Mouse (Mus musculus) hindbrain, embryonic 16.5 days (tissue): ENCODE results near the gene Loxl3. TPM values are rescaled to one million over a fixed set of nuclear protein-coding genes. Genes with fewer than 3 reads are reported as not detected.

Experiments used
- ATAC-seq: fragments of 200-750 bp; cut with Nextera tagmentation; 2 replicates; pipeline ENCODE4 v1.8.0; 2017; ENCODE audit warnings: moderate TSS enrichment, moderate library complexity
- H3K27ac ChIP-seq: fragments of 300-500 bp; sonication (generic); 2 replicates; pipeline ENCODE4 v1.5.1; 2014; ENCODE audit warnings: low read depth, mild to moderate bottlenecking, control low read depth, low read length, moderate library complexity
- H3K27me3 ChIP-seq: fragments of 300-500 bp; sonication (generic); replicated peaks from 2 replicates; pipeline ENCODE4 v1.6.1; 2014; ENCODE audit warnings: low read length; ENCODE audit not compliant: control insufficient read depth, insufficient read depth
- H3K36me3 ChIP-seq: fragments of 300-500 bp; sonication (generic); 2 replicates; pipeline ENCODE4 v1.6.1; 2014; ENCODE audit warnings: mild to moderate bottlenecking, low read length, moderate library complexity, mixed read lengths; ENCODE audit not compliant: control insufficient read depth, insufficient read depth
- H3K4me1 ChIP-seq: fragments of 300-500 bp; sonication (generic); 2 replicates; pipeline ENCODE4 v1.6.1; 2014; ENCODE audit warnings: low read depth, low read length; ENCODE audit not compliant: control insufficient read depth, insufficient read depth
- H3K4me2 ChIP-seq: fragments of 300-500 bp; sonication (generic); 2 replicates; pipeline ENCODE4 v1.6.1; 2014; ENCODE audit warnings: mild to moderate bottlenecking, low read length, control low read depth, moderate library complexity
- H3K4me3 ChIP-seq: fragments of 300-500 bp; sonication (generic); 2 replicates; pipeline ENCODE4 v1.5.1; 2014; ENCODE audit warnings: mild to moderate bottlenecking, low read length, control low read depth, moderate library complexity
- H3K9ac ChIP-seq: fragments of 300-500 bp; sonication (generic); 2 replicates; pipeline ENCODE4 v1.6.1; 2014; ENCODE audit warnings: low read depth, mild to moderate bottlenecking, control low read depth, low read length, moderate library complexity
- H3K9me3 ChIP-seq: fragments of 300-500 bp; sonication (generic); 2 replicates; pipeline ENCODE4 v1.6.1; 2014; ENCODE audit warnings: mild to moderate bottlenecking, low read length, moderate library complexity; ENCODE audit not compliant: control insufficient read depth
- WGBS: fragments of 180-500 bp; shearing (Covaris S2); extraction: QIAGEN DNeasy Blood & Tissue Kit; methylation state at CpG from one replicate; pipeline ENCODE4 v1.1.7; 2014; 5-methylcytosine and 5-hydroxymethylcytosine counted together
- polyA plus RNA-seq: library from polyadenylated mRNA; unstranded; fragments of >200 nt; fragmentation: Nextera tagmentation; extraction: Ambion mirVana; gene quantifications from 2 replicates; pipeline ENCODE4 v1.2.1, GENCODE M21; 2015

The Loxl3 gene
- polyA plus RNA-seq, 1 experiment from 2014 or later: 7.1 TPM

GRCm38 (mm10) chr6:83070311-83071219 is 36.6 kb downstream of the Loxl3 start:
- 1% methylated on average over 50 of the region's 58 CpGs for WGBS
- no peak for ATAC-seq
- Histone ChIP-seq H3K36me3 (no peaks in the 10 kb centered on the region), H3K4me3 (peak overlapping the region; percentile 17; the same call in 1 of the 2 replicates), H3K9me3 (no peaks in the 10 kb centered on the region), H3K4me2 (no peak overlapping the region; the same call in 1 of the 2 replicates), H3K9ac (no peak overlapping the region), H3K4me1 (peaks cover 7% of the 10 kb centered on the region; the same call in 1 of the 2 replicates), H3K27me3 (peaks cover 75% of the 10 kb centered on the region), H3K27ac (no peak overlapping the region)

GRCm38 (mm10) chr6:83071220-83071619 is 37.2 kb downstream of the Loxl3 start:
- Histone ChIP-seq H3K4me2 (no peak overlapping the region), H3K27ac (no peak overlapping the region), H3K4me1 (peaks cover 7% of the 10 kb centered on the region; the same call in 1 of the 2 replicates), H3K9ac (no peak overlapping the region), H3K9me3 (no peaks in the 10 kb centered on the region), H3K27me3 (peaks cover 74% of the 10 kb centered on the region), H3K4me3 (no peak overlapping the region), H3K36me3 (no peaks in the 10 kb centered on the region)
- peak; percentile 41; the same call in 1 of the 2 replicates for ATAC-seq
- 1% methylated on average over 19 of the region's 24 CpGs for WGBS

- no peak overlapping the region for H3K27ac ChIP-seq
- WGBS: 16% methylated on average over 2 of the region's 2 CpGs
Measured at GRCm38 (mm10) chr6:83074979-83075378, 41.0 kb downstream of the Loxl3 start.

GRCm38 (mm10) chr6:83077630-83078323 is 43.8 kb downstream of the Loxl3 start, which contains the start of gene Pcgf1:
Gene Pcgf1, plus strand, starts transcription at chr6:83077869.
- Histone ChIP-seq H3K27ac (peak within 1 kb of the TSS; percentile 92), H3K4me1 (peaks cover 11% of the 10 kb centered on the region), H3K9ac (peak within 1 kb of the TSS; percentile 87), H3K4me2 (peak within 1 kb of the TSS; percentile 97), H3K27me3 (peaks cover 35% of the 10 kb centered on the region), H3K36me3 (peaks cover 6% of the 10 kb centered on the region; the same call in 1 of the 2 replicates), H3K9me3 (no peaks in the 10 kb centered on the region), H3K4me3 (peak within 1 kb of the TSS; percentile 88)
- WGBS: under 1% methylated on average over 53 of the region's 54 CpGs
- peak; percentile 83 for ATAC-seq

More at GRCm38 (mm10) chr6:83074979-83075378, 41.0 kb downstream of the Loxl3 start:
- no peak overlapping the region for H3K4me3 ChIP-seq
- no peak overlapping the region for H3K9ac ChIP-seq
- peaks cover 15% of the 10 kb centered on the region for H3K4me1 ChIP-seq
- H3K36me3 ChIP-seq: no peaks in the 10 kb centered on the region
- H3K9me3 ChIP-seq: no peaks in the 10 kb centered on the region
- H3K27me3 ChIP-seq: peaks cover 47% of the 10 kb centered on the region
- ATAC-seq: no peak
- H3K4me2 ChIP-seq: no peak overlapping the region

- Histone ChIP-seq H3K27ac (peak overlapping the region; percentile 92), H3K27me3 (peaks cover 40% of the 10 kb centered on the region), H3K9ac (peak overlapping the region; percentile 87), H3K4me3 (peak overlapping the region; percentile 88), H3K36me3 (peaks cover 6% of the 10 kb centered on the region; the same call in 1 of the 2 replicates), H3K4me2 (peak overlapping the region; percentile 97), H3K4me1 (peaks cover 11% of the 10 kb centered on the region), H3K9me3 (no peaks in the 10 kb centered on the region)
- ATAC-seq: peak; percentile 95
- under 1% methylated on average over 46 of the region's 46 CpGs for WGBS
Measured at GRCm38 (mm10) chr6:83078324-83078858, 44.4 kb downstream of the Loxl3 start.

- H3K27ac ChIP-seq: no peak overlapping the region
- no peaks in the 10 kb centered on the region for H3K9me3 ChIP-seq
- H3K4me2 ChIP-seq: no peak overlapping the region
- peaks cover 11% of the 10 kb centered on the region for H3K4me1 ChIP-seq
- peaks cover 6% of the 10 kb centered on the region; the same call in 1 of the 2 replicates for H3K36me3 ChIP-seq
- peaks cover 41% of the 10 kb centered on the region for H3K27me3 ChIP-seq
- H3K4me3 ChIP-seq: no peak overlapping the region
- ATAC-seq: no peak
- no peak overlapping the region for H3K9ac ChIP-seq
- over 99% methylated on average over 5 of the region's 5 CpGs for WGBS
Measured at GRCm38 (mm10) chr6:83080210-83080609, 46.2 kb downstream of the Loxl3 start.

GRCm38 (mm10) chr6:83083497-83083896 is 49.5 kb downstream of the Loxl3 start:
- ATAC-seq: no peak
- Histone ChIP-seq H3K36me3 (peaks cover 6% of the 10 kb centered on the region; the same call in 1 of the 2 replicates), H3K9ac (no peak overlapping the region), H3K4me3 (no peak overlapping the region), H3K4me2 (no peak overlapping the region), H3K4me1 (peaks cover 11% of the 10 kb centered on the region), H3K27ac (no peak overlapping the region), H3K27me3 (peaks cover 54% of the 10 kb centered on the region), H3K9me3 (no peaks in the 10 kb centered on the region)
- 8% methylated on average over 5 of the region's 5 CpGs for WGBS

GRCm38 (mm10) chr6:83084477-83084876 is 50.5 kb downstream of the Loxl3 start:
- Histone ChIP-seq H3K27me3 (peaks cover 61% of the 10 kb centered on the region), H3K4me2 (no peak overlapping the region), H3K9me3 (no peaks in the 10 kb centered on the region), H3K36me3 (peaks cover 6% of the 10 kb centered on the region; the same call in 1 of the 2 replicates), H3K4me3 (no peak overlapping the region), H3K4me1 (peaks cover 5% of the 10 kb centered on the region), H3K27ac (no peak overlapping the region), H3K9ac (no peak overlapping the region)
- 6% methylated on average over 6 of the region's 6 CpGs for WGBS
- ATAC-seq: no peak
